Mouse (Mus musculus) mouse trophoblast stem cell (cell line): ENCODE data around the gene Calr4.

Experiments
- in situ Hi-C, 2 experiments: fragments of 300-500 bp; cut with MseI, MboI; formaldehyde crosslinking; loops; 2 replicates in 1 of 2; 3 replicates in 1 of 2; pipeline ENCODE4 v1.15.1; 2025

Calr4 gene

DNA sequence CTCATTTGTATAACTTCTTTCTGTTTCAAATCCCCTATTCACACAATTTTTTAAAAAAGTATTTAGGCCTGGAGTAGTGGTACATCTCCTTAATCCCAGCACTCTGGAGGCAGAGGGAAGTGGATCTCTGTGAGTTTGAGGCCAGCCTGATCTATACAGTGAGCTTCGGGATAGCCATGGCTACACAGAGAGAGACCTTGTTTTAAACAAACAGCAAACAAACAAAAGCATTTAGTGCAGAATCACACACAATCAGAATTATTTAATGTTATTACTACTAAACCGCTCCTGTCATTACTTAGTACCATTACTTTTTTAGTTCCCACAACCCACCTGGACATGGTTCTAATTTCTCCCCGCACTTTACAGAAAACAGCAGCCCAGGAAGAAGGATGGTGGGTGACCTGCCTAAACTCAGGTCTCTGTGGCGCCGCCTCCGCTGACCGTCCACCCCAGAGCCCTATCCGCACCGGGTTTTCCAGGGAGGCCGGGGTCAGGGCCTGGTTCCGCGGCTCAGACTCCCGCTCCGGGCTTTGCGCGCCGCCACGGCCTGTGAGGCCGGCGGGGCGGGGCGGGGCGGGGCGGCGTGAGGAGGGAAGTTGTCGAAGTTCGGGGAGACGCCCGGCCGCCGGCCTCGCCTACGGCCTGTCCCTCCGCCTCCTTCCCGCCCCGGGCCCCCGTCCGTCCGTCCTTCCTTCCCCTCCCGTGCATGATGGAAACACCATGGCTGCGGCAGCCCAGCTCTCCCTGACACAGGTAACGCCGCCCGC is 45.6 kb downstream of the Calr4 start, which contains the start of gene Eps15:
TSS of gene Eps15 (plus strand) at position 580 of the 770 bp plus-strand sequence.
- in situ Hi-C loops, result no loop called here

DNA sequence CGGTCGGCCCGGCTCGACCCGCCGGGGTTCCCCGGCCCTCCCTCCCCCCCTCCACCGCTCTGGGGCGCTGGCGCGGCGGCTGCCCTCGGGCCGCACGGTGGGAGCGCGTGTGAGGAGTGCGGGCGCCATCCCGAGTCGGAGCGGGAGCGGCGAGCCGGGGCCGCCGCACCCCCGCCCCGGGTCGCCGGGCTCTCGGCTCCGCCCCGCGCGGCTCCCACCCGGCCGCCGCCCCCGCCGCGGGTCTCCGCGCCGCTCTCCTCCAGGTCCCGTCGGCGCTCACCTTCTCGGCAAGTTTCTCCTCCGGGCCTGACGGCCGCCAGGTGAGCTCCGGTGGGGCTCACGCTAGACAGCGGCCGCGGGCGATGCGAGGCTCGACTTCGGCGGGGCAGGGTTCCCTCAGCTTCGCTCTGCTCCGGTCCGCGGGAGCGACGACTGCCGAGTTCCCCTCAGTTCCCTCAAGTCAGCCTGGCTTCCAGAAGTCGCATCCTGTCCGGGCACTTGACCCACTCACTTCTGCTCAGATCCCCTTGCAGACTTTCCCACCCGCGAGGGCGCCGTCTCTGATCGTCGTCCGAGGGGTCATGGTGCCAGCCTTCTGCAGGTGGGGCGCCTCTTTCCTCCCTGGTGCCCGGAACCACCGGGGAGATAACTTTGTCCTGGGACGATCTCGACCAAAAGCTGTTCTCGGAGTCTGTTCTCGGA is 46.3 kb downstream of the Calr4 start:
- in situ Hi-C loops, result no loop called here

DNA sequence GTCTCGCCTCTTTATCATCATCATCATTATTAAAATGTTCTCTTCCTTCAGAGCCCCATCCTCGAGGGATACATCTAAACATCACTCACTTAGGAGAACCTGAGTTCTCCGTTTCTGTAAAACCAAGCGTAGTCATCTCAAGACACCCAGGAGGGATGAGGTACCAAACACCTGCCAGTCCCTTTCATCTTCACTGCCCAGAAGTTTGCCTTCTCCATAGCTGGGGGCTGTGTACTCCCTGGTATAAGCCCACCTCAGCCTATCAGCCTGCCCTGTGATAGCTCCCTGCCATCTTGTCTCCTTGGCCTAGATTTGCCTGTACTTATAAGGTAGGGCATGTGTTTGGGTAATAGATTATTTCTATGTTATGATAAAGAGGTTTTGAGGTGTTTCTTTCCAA is 46.9 kb downstream of the Calr4 start:
- in situ Hi-C loops, result no loop called here

DNA sequence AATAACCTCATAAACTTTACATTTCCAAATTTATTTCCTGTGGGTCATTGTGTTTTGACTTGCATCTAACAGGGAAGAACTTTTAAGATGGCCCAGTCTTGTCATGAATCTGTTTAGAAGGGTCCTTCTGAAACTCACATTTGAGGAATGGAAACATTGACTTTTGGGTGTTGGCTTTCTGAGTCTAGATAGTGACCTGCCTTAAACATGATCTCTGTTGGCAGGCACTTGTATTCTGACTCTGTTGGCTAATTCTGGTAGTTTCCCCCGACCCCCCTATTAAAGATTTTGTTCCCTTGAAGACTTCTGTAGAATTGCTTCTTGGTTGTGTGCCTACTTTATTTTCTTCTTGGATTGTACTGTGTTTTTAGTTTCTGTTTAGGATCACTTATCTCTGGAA is 47.7 kb downstream of the Calr4 start:
- in situ Hi-C loops, result no loop called here

DNA sequence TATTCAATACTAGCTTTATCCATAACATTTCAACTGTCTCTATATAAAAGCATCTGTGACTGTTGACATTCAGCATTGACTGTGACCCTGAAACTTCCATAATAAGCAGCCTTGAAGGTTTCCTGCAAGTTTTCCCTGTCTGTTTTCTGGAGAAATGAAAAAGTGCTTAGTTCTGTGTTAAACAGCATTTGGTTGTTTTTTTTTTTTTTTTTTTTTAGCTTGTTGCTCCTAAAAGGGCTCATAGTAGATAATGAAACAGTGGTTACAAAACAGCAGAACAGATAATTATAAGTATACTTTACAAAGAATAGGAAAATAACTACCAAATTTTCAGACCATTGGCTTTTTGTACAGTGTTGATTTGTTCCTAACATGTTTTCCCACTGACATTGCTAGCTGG is 60.3 kb downstream of the Calr4 start:
- in situ Hi-C loops, result no loop called here

DNA sequence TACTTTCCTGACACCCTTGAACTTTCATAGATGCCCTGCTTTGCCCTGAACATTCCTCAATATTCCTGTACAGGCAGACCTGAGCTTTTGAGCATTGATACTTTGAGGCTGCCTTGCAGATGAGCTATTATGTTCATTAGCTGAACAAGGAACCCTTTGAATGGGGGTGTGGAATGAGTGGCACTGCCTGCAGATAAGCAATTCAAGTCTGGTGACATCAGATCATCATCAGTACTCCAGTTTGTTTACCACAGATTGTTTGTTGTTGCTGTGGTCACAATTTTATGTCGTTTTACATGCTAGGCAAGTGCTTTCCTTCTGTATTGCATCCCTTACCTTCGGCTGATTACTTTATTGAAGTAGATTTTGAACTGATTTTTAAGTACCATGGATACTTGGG is 62.2 kb downstream of the Calr4 start:
- in situ Hi-C loops, result no loop called here

DNA sequence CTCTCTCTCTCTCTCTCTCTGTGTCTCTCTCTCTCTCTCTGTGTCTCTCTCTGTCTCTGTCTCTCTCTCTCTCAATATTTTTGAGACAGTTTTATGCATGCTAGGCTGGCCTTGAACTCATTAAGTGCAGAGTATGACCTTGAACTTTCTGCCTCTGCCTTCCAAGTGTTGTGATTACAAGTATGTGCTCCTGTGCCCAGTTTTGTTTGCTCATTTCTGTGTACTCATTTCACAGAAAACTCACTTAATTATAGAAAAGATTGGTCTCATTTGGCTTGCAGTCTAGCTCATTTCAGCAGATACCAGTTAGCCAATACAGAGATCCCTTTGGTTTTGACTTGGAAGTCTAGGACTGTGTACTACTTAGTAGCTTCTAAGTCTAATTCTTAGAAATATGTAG is 64.9 kb downstream of the Calr4 start:
- in situ Hi-C loops, result no loop called here
